Mouse (Mus musculus): ENCODE measurements around the gene Adamts2.

DNA sequence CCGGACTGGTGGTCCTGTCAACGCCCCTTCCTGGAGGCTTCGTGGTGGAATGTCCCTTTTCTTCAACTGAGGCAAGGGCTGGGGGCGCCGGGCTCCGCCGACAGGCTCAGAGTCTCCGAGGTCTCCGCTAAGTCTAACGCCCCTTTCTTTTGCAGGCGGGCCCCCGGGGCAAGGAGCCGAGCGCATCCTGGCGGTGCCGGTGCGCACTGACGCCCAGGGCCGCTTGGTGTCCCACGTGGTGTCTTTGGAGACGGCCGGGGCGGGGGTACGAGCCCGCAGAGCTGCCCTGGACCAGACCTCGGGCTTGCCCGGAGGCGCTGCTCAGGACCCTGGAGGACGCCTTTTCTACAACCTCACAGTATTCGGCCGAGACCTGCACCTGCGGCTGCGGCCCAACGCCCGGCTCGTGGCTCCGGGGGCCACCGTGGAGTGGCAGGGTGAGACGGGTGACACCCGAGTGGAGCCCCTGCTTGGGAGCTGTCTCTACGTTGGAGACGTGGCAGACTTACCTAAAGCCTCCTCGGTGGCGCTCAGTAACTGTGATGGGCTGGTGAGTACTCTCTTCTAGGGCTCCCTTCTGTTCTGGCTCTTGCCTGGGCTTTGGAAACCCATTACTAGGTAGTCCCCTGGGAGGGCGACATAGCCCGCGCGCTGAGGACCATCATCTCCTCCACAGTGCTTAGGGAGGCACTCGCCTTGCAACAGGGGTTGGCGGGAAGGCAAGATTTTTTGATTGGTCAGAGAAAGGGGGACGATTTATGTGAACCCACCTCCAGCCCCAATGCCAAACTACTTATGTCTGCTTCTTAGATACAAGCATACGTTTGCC, 1.4 kb downstream of the Adamts2 start:
- TF ChIP-seq CTCF (IDR thresholded peaks at IDR 0.05; ENCODE audit: low read depth) = peak; percentile 37
- TF ChIP-seq EP300 (IDR thresholded peaks at IDR 0.05; ENCODE audit: low read depth) = no peak

All from heart, postnatal 0 days (tissue).